Mouse (Mus musculus): ENCODE data around the gene Polr2i.
A peak's percentile ranks its signal among the peaks of the same experiment; 100 is the strongest.
"Not testable (repeated sequence)": the region's sequence is repeated elsewhere in the genome, so short reads cannot be mapped to it uniquely, and the experiment has no call there.

The Polr2i gene

GRCm38 (mm10) chr7:30205383-30205782 is 26.4 kb upstream of the Polr2i start:
- DNase-seq = no peak

GRCm38 (mm10) chr7:30206364-30206763 is 25.4 kb upstream of the Polr2i start:
- not testable (repeated sequence) for DNase-seq

GRCm38 (mm10) chr7:30211025-30211424 is 20.7 kb upstream of the Polr2i start:
- no peak for DNase-seq

GRCm38 (mm10) chr7:30213881-30214280 is 17.9 kb upstream of the Polr2i start:
- DNase-seq = no peak

- no peak for DNase-seq
Observed at GRCm38 (mm10) chr7:30215875-30216274, 15.9 kb upstream of the Polr2i start.

GRCm38 (mm10) chr7:30216723-30217151 is 15.0 kb upstream of the Polr2i start:
- peak; percentile 81 for DNase-seq

- no peak for DNase-seq
Observed at GRCm38 (mm10) chr7:30217277-30217676, 14.5 kb upstream of the Polr2i start.

GRCm38 (mm10) chr7:30219293-30220007 is 12.3 kb upstream of the Polr2i start:
- DNase-seq = peak; percentile 42

- no peak for DNase-seq
Observed at GRCm38 (mm10) chr7:30220008-30220356, 11.8 kb upstream of the Polr2i start.

GRCm38 (mm10) chr7:30221433-30221832 is 10.3 kb upstream of the Polr2i start:
- no peak for DNase-seq

GRCm38 (mm10) chr7:30222205-30222604 is 9.5 kb upstream of the Polr2i start:
- no peak for DNase-seq

GRCm38 (mm10) chr7:30224206-30224605 is 7.5 kb upstream of the Polr2i start:
- DNase-seq = no peak

- DNase-seq = no peak
Observed at GRCm38 (mm10) chr7:30231328-30231668, 450 bp upstream of the Polr2i start.

GRCm38 (mm10) chr7:30232631-30233148 is 942 bp downstream of the Polr2i start:
- peak; percentile 68 for DNase-seq

- peak; percentile 42 for DNase-seq
Observed at GRCm38 (mm10) chr7:30233387-30233786, 1.6 kb downstream of the Polr2i start.

- DNase-seq = no peak
Observed at GRCm38 (mm10) chr7:30234276-30234858, 2.6 kb downstream of the Polr2i start.

GRCm38 (mm10) chr7:30235091-30235490 is 3.3 kb downstream of the Polr2i start:
- no peak for DNase-seq

- DNase-seq = no peak
Observed at GRCm38 (mm10) chr7:30235625-30236024, 3.9 kb downstream of the Polr2i start, which contains the start of gene Ovol3. Gene Ovol3, minus strand, starts transcription at chr7:30235725.

GRCm38 (mm10) chr7:30237374-30237773 is 5.6 kb downstream of the Polr2i start:
- not testable (repeated sequence) for DNase-seq

- DNase-seq = no peak
Observed at GRCm38 (mm10) chr7:30251956-30252954, 20.5 kb downstream of the Polr2i start.

GRCm38 (mm10) chr7:30265041-30265440 is 33.3 kb downstream of the Polr2i start:
- DNase-seq = no peak

- no peak for DNase-seq
Observed at GRCm38 (mm10) chr7:30265531-30265930, 33.8 kb downstream of the Polr2i start.

GRCm38 (mm10) chr7:30265935-30266334 is 34.2 kb downstream of the Polr2i start:
- DNase-seq = no peak

Data from right cerebral cortex, postnatal 14 days (tissue).